In the genomic region with DNA sequence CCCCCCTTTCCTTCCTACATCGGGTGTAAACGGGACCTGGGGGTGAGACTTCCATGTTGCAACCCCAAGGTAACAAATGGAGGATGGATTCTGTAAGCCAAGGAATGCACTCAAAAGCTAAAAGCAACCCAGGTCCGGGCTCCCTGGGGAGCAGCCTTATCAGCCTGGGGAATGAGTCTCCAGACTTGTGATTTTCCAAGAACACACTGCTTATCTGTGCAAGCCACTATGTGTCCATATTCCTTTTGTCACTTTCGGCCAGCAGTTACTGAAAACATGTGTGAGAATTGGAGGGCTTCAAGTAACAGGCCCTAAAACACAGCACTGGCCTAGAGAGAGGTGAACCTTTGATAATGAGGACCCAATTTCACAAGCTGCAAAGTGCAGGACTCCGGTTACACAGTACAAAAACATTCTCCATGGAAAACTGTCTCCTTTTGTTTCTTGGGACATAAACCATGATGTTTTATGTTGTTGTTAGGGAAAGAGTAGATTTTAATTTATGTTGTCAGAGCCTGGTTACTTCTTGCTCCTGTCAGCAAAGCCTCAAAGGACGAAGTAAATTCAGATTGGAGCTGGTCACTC, we compare ENCODE assay signal across 19 mouse cellular contexts. TPM values are rescaled to one million over a fixed set of nuclear protein-coding genes. Genes with fewer than 3 reads are reported as not detected.
DNase-seq lines count a peak whose midpoint lies in the region; ATAC-seq and TF ChIP-seq lines count a peak whose summit lies in the region.
"Had no signal": no experiment of that assay in that cellular context is flagged by ENCODE, and none has a peak within 500 bp of the region (broad histone marks: within the 10 kb centered on the region; RNA-seq: fewer than 3 reads in every experiment).

No protein-coding gene starts in this region.

- H3K9ac ChIP-seq in kidney, embryonic 14.5 days (ENCODE audit: low read depth, low read length): no peak overlapping the region
- H3K9ac ChIP-seq in liver, embryonic 14.5 days (replicated peaks): no peak overlapping the region
- H3K9ac ChIP-seq: embryonic facial prominence, embryonic 13.5 days; forebrain, embryonic 13.5 days; hindbrain, embryonic 15.5 days had no signal

- intact Hi-C loops in heart, postnatal 10 days (cut with DNase I): no loop called here

- no peaks in the 10 kb centered on the region for H3K36me3 ChIP-seq in kidney, embryonic 14.5 days (ENCODE audit: control insufficient read depth, insufficient read depth, low read length)
- H3K36me3 ChIP-seq in liver, embryonic 14.5 days (replicated peaks; ENCODE audit: control insufficient read depth, insufficient read depth, low read depth): no peaks in the 10 kb centered on the region
- H3K36me3 ChIP-seq: embryonic facial prominence, embryonic 13.5 days; hindbrain, embryonic 15.5 days had no signal

- H3K4me3 ChIP-seq in kidney, embryonic 14.5 days (ENCODE audit: low read length): no peak overlapping the region
- no peak overlapping the region for H3K4me3 ChIP-seq in liver, embryonic 14.5 days (ENCODE audit: insufficient read depth in 1 of 2, low read depth in 2 of 2, low read length in 2 of 2)
- H3K4me3 ChIP-seq: embryonic facial prominence, embryonic 13.5 days; forebrain, embryonic 13.5 days; hindbrain, embryonic 15.5 days; myocyte had no signal

- peak overlapping the region; percentile 75 for H3K27ac ChIP-seq in kidney, embryonic 14.5 days (ENCODE audit: low read depth, low read length)
- H3K27ac ChIP-seq in liver, embryonic 14.5 days: no peak overlapping the region
- H3K27ac ChIP-seq: embryonic facial prominence, embryonic 13.5 days; forebrain, embryonic 13.5 days; hindbrain, embryonic 15.5 days had no signal

- no peak for TF ChIP-seq CTCF in liver, embryonic 14.5 days (IDR thresholded peaks at IDR 0.05; ENCODE audit: low read depth)

- H3K4me2 ChIP-seq in kidney, embryonic 14.5 days (replicated peaks; ENCODE audit: low read depth, low read length): no peak overlapping the region
- H3K4me2 ChIP-seq in liver, embryonic 14.5 days (ENCODE audit: low read depth): no peak overlapping the region
- H3K4me2 ChIP-seq: embryonic facial prominence, embryonic 13.5 days; forebrain, embryonic 13.5 days; hindbrain, embryonic 15.5 days; midbrain, embryonic 11.5 days had no signal

- peak; percentile 88 for TF ChIP-seq EP300 in liver, embryonic 14.5 days (IDR thresholded peaks at IDR 0.05; ENCODE audit: low read depth)

- H3K27me3 ChIP-seq in kidney, embryonic 14.5 days (ENCODE audit: control insufficient read depth, insufficient read depth, low read length): no peaks in the 10 kb centered on the region
- no peaks in the 10 kb centered on the region for H3K27me3 ChIP-seq in liver, embryonic 14.5 days (ENCODE audit: control insufficient read depth, insufficient read depth, low read length)
- H3K27me3 ChIP-seq: embryonic facial prominence, embryonic 13.5 days; forebrain, embryonic 13.5 days; hindbrain, embryonic 15.5 days had no signal

- H3K9me3 ChIP-seq in kidney, embryonic 14.5 days (ENCODE audit: control insufficient read depth, low read length): no peaks in the 10 kb centered on the region
- no peaks in the 10 kb centered on the region for H3K9me3 ChIP-seq in liver, embryonic 14.5 days (ENCODE audit: control insufficient read depth, low read length)
- H3K9me3 ChIP-seq: embryonic facial prominence, embryonic 13.5 days; forebrain, embryonic 13.5 days; hindbrain, embryonic 15.5 days had no signal

- peak; percentile 74 for ATAC-seq in kidney, embryonic 14.5 days (ENCODE audit: low FRiP score, low TSS enrichment)
- peak; percentile 53 for ATAC-seq in erythroblast, adult 5-6 weeks (replicated peaks; ENCODE audit: low FRiP score, poor library complexity, severe bottlenecking)
- ATAC-seq in liver, embryonic 14.5 days (ENCODE audit: insufficient read depth): peak; percentile 71
- ATAC-seq: forebrain, embryonic 13.5 days; lung, postnatal 0 days had no signal

- H3K4me1 ChIP-seq in kidney, embryonic 14.5 days (ENCODE audit: control insufficient read depth, insufficient read depth, low read length): peaks cover 37% of the 10 kb centered on the region
- H3K4me1 ChIP-seq in liver, embryonic 14.5 days (replicated peaks; ENCODE audit: control insufficient read depth in 2 of 2, insufficient read depth in 2 of 2, low read length in 1 of 2): peaks cover 23 to 26% of the 10 kb centered on the region in 2 experiments
- H3K4me1 ChIP-seq: embryonic facial prominence, embryonic 13.5 days; forebrain, embryonic 13.5 days; hindbrain, embryonic 15.5 days had no signal

- DNase-seq in kidney, postnatal 25 days: no peak
- DNase-seq in heart, postnatal 10 days: peak; percentile 48 to 51
- peak; percentile 52 to 60 (median 60) for DNase-seq in liver, embryonic 14.5 days (ENCODE audit: low read depth in 3 of 3, low spot score in 3 of 3)
- no peak for DNase-seq in frontal cortex, postnatal 10 days (ENCODE audit: low spot score in 2 of 2)
- DNase-seq in layer of hippocampus, postnatal 14 days (ENCODE audit: low spot score in 2 of 2): no peak
- DNase-seq in thymus, postnatal 14 days: no peak
- DNase-seq: adrenal gland, postnatal 10 days; B cell, adult 2 months; cerebellum, postnatal 25 days; kidney, adult 9 months; thymus, adult 18-20 months had no signal

- 16% methylated on average over 6 of the region's 6 CpGs for WGBS in kidney, embryonic 14.5 days
- WGBS in liver, embryonic 14.5 days (ENCODE audit: insufficient replicate concordance): 38% methylated on average over 6 of the region's 6 CpGs

RNA-seq across cellular contexts. Expression of a gene that starts 6.2 kb away (rescaled TPM):
- 463 and 518 TPM in 2 replicates for polyA plus RNA-seq in kidney, embryonic 14.5 days (2014; fragmentation: Nextera tagmentation; extraction: Ambion mirVana)
- total RNA-seq in erythroblast, adult 5-6 weeks (2015; ENCODE audit: low replicate concordance): 113 and 128 TPM in 2 replicates
- 52.7 and 64.4 TPM in 2 replicates for total RNA-seq in erythroblast, adult 5-6 weeks (2017; ENCODE audit: low replicate concordance)
- total RNA-seq in heart, postnatal 10 days (2021): 100 to 1,000 TPM; 136 to 142 TPM
- 44.1 and 80.8 TPM in 2 replicates for polyA plus RNA-seq in liver, embryonic 14.5 days (2012; rRNA removed)
- 177 and 189 TPM in 2 replicates for polyA plus RNA-seq in liver, embryonic 14.5 days (2014; fragmentation: Nextera tagmentation; extraction: Ambion mirVana)
- total RNA-seq in layer of hippocampus, postnatal 14 days (2021): 10 to 100 TPM; 90.1 to 98.3 TPM

Comparison
In these comparisons a context has a peak if more than half of its experiments do, and no peak if none do; other contexts are left out.
1. DNase-seq: peak in heart, postnatal 10 days (2 of 2) and liver, embryonic 14.5 days (3 of 3); none in kidney, postnatal 25 days (0 of 2), frontal cortex, postnatal 10 days (0 of 2), layer of hippocampus, postnatal 14 days (0 of 2) and thymus, postnatal 14 days (single experiment).
2. Peak in every context shown above with its lines, with median percentiles within 50 percentile points of each other: ATAC-seq.